8 mouse cellular contexts compared by ENCODE assay signal in genomic region chr17:37028683-37029120, GRCm38 (mm10). TPM values are rescaled to one million over a fixed set of nuclear protein-coding genes. Genes with fewer than 3 reads are reported as not detected.
A peak's percentile ranks its signal among the peaks of the same experiment; 100 is the strongest.
DNase-seq lines count a peak whose midpoint lies in the region; ATAC-seq lines count a peak whose summit lies in the region.

No protein-coding gene starts in this region.

- no peaks in the 10 kb centered on the region for H3K36me3 ChIP-seq in hindbrain, embryonic 12.5 days

- WGBS in hindbrain, embryonic 12.5 days = 0% methylated on average over 14 of the region's 14 CpGs

- peak overlapping the region; percentile 96 for H3K27ac ChIP-seq in hindbrain, embryonic 12.5 days

- peak overlapping the region; percentile 36 for H3K4me3 ChIP-seq in hindbrain, embryonic 12.5 days

- H3K27me3 ChIP-seq in hindbrain, embryonic 12.5 days = no peaks in the 10 kb centered on the region

- H3K9ac ChIP-seq in hindbrain, embryonic 12.5 days = peak overlapping the region; percentile 54; the same call in 1 of the 2 replicates

- no peaks in the 10 kb centered on the region for H3K9me3 ChIP-seq in hindbrain, embryonic 12.5 days (replicated peaks)

- peak overlapping the region; percentile 52 for H3K4me2 ChIP-seq in hindbrain, embryonic 12.5 days (replicated peaks)

- no peaks in the 10 kb centered on the region for H3K4me1 ChIP-seq in hindbrain, embryonic 12.5 days

- peak; percentile 99 for ATAC-seq in hindbrain, embryonic 12.5 days (ENCODE audit: low FRiP score)

- peak; percentile 98 for DNase-seq in MN1 (ENCODE audit: low spot score)
- peak; percentile 96 for DNase-seq in cerebellum, adult 8-10 months
- peak; percentile 93 to 94 for DNase-seq in frontal cortex, postnatal 10 days (ENCODE audit: low spot score in 2 of 2)
- DNase-seq in layer of hippocampus, postnatal 14 days (ENCODE audit: low spot score in 2 of 2) = peak; percentile 96 to 97
- DNase-seq in lung, postnatal 10 days = peak; percentile 95
- peak; percentile 99 for DNase-seq in retina, embryonic 14.5 days (ENCODE audit: low spot score)
- DNase-seq in urinary bladder, adult 18-20 months (ENCODE audit: low spot score in 2 of 2) = peak; percentile 75 to 81

RNA-seq across cellular contexts. Expression of gene Mog, which starts 5.5 kb away (rescaled TPM):
- 0.85 and 1.3 TPM in 2 replicates for polyA plus RNA-seq in hindbrain, embryonic 12.5 days (2016; fragmentation: Nextera tagmentation; extraction: Ambion mirVana)
- total RNA-seq in layer of hippocampus, postnatal 14 days (2021) = 10 to 100 TPM; 56.9 to 66.4 TPM

RNA-seq across cellular contexts. Expression of gene Gabbr1, which starts 17.1 kb away (rescaled TPM):
- polyA plus RNA-seq in hindbrain, embryonic 12.5 days (2016; fragmentation: Nextera tagmentation; extraction: Ambion mirVana) = 41.8 and 42.1 TPM in 2 replicates
- total RNA-seq in layer of hippocampus, postnatal 14 days (2021) = 100 to 1,000 TPM; 609 to 643 TPM

RNA-seq across cellular contexts. Expression of gene Zfp57, which starts 27.7 kb away (rescaled TPM):
- 208 and 223 TPM in 2 replicates for polyA plus RNA-seq in hindbrain, embryonic 12.5 days (2016; fragmentation: Nextera tagmentation; extraction: Ambion mirVana)
- total RNA-seq in layer of hippocampus, postnatal 14 days (2021) = 10 to 100 TPM; 33.4 to 34.3 TPM

RNA-seq across cellular contexts. Expression of gene H2-M5, which starts 39.4 kb away (rescaled TPM):
- polyA plus RNA-seq in hindbrain, embryonic 12.5 days (2016; fragmentation: Nextera tagmentation; extraction: Ambion mirVana) = 1.6 and 2.3 TPM in 2 replicates
- total RNA-seq in layer of hippocampus, postnatal 14 days (2021) = 1 to 10 TPM; 2.1 to 3.0 TPM

RNA-seq across cellular contexts. Expression of gene 2410137M14Rik, which starts 47.7 kb away (rescaled TPM):
- polyA plus RNA-seq in hindbrain, embryonic 12.5 days (2016; fragmentation: Nextera tagmentation; extraction: Ambion mirVana) = 0.50 TPM in 1 of 2 replicates, not detected in the other
- total RNA-seq in layer of hippocampus, postnatal 14 days (2021) = not detected

Comparison
In these comparisons a context has a peak if more than half of its experiments do, and no peak if none do; other contexts are left out.
1. Peak in every context shown above with its lines: DNase-seq, ATAC-seq, H3K4me3 ChIP-seq and H3K27ac ChIP-seq.